Mouse (Mus musculus) lung, embryonic 15.5 days (tissue): ENCODE results near the gene Hepacam2. TPM values are rescaled to one million over a fixed set of nuclear protein-coding genes. Genes with fewer than 3 reads are reported as not detected.

ENCODE experiments used
- ATAC-seq: fragments of 200-750 bp; cut with Nextera tagmentation; 2 replicates; pipeline ENCODE4 v1.8.0; 2017; ENCODE audit warnings: moderate number of reproducible peaks, borderline replicate concordance; ENCODE audit not compliant: low FRiP score, low TSS enrichment; ENCODE audit errors: extremely low read depth
- H3K27ac ChIP-seq: fragments of 300-500 bp; sonication (generic); 2 replicates; pipeline ENCODE4 v1.5.1; 2015; ENCODE audit warnings: moderate library complexity, mild to moderate bottlenecking, inconsistent platforms
- H3K27me3 ChIP-seq: fragments of 300-500 bp; sonication (generic); 2 replicates; pipeline ENCODE4 v1.6.1; 2015; ENCODE audit warnings: inconsistent platforms
- H3K36me3 ChIP-seq: fragments of 300-500 bp; sonication (generic); 2 replicates; pipeline ENCODE4 v1.6.1; 2015; ENCODE audit warnings: inconsistent platforms
- H3K4me1 ChIP-seq: fragments of 300-500 bp; sonication (generic); 2 replicates; pipeline ENCODE4 v1.6.1; 2015; ENCODE audit warnings: inconsistent platforms
- H3K4me2 ChIP-seq: fragments of 300-500 bp; sonication (generic); 2 replicates; pipeline ENCODE4 v1.6.1; 2015; ENCODE audit warnings: inconsistent platforms, mild to moderate bottlenecking, moderate library complexity
- H3K4me3 ChIP-seq: fragments of 300-500 bp; sonication (generic); 2 replicates; pipeline ENCODE4 v1.5.1; 2015; ENCODE audit warnings: mild to moderate bottlenecking, inconsistent platforms
- H3K9ac ChIP-seq: fragments of 300-500 bp; sonication (generic); 2 replicates; pipeline ENCODE4 v1.6.1; 2015; ENCODE audit warnings: inconsistent platforms
- H3K9me3 ChIP-seq: fragments of 300-500 bp; sonication (generic); 2 replicates; pipeline ENCODE4 v1.6.1; 2016; ENCODE audit warnings: inconsistent platforms
- WGBS: fragments of 180-500 bp; shearing (Covaris S2); methylation state at CpG from one replicate; pipeline ENCODE4 v1.1.7; 2015; 5-methylcytosine and 5-hydroxymethylcytosine counted together
- polyA plus RNA-seq: library from polyadenylated mRNA; unstranded; fragments of >200 nt; fragmentation: Nextera tagmentation; extraction: Ambion mirVana; gene quantifications from 2 replicates; pipeline ENCODE4 v1.2.1, GENCODE M21; 2015

Hepacam2 gene
- polyA plus RNA-seq, 1 experiment from 2014 or later, result 0.51 TPM

- Histone ChIP-seq H3K4me2 (no peak overlapping the region), H3K27ac (no peak overlapping the region), H3K9ac (no peak overlapping the region), H3K4me1 (no peaks in the 10 kb centered on the region), H3K9me3 (no peaks in the 10 kb centered on the region), H3K4me3 (no peak overlapping the region), H3K27me3 (no peaks in the 10 kb centered on the region), H3K36me3 (no peaks in the 10 kb centered on the region)
- ATAC-seq, result no peak
- 86% methylated on average over 5 of the region's 5 CpGs for WGBS
Measured at GRCm38 (mm10) chr6:3505289-3505688, 7.2 kb upstream of the Hepacam2 start.

- WGBS, result 89% methylated on average over 3 of the region's 3 CpGs
- Histone ChIP-seq H3K4me3 (no peak overlapping the region), H3K9me3 (no peaks in the 10 kb centered on the region), H3K27me3 (no peaks in the 10 kb centered on the region), H3K4me1 (peaks cover 6% of the 10 kb centered on the region), H3K4me2 (no peak overlapping the region), H3K9ac (no peak overlapping the region), H3K27ac (no peak overlapping the region), H3K36me3 (no peaks in the 10 kb centered on the region)
- no peak for ATAC-seq
Measured at GRCm38 (mm10) chr6:3500286-3500685, 2.2 kb upstream of the Hepacam2 start.

- WGBS, result 4% methylated on average over 2 of the region's 2 CpGs
- no peak for ATAC-seq
Measured at GRCm38 (mm10) chr6:3496210-3496609, 1.9 kb downstream of the Hepacam2 start.

GRCm38 (mm10) chr6:3494285-3494684, 3.8 kb downstream of the Hepacam2 start:
- H3K36me3 ChIP-seq, result no peaks in the 10 kb centered on the region
- no peak for ATAC-seq
- H3K4me1 ChIP-seq, result peaks cover 2% of the 10 kb centered on the region; the same call in 1 of the 2 replicates
- WGBS, result 66% methylated on average over 5 of the region's 5 CpGs
- H3K27ac ChIP-seq, result no peak overlapping the region
- H3K4me2 ChIP-seq, result no peak overlapping the region
- no peak overlapping the region for H3K4me3 ChIP-seq
- no peak overlapping the region for H3K9ac ChIP-seq
- no peaks in the 10 kb centered on the region for H3K27me3 ChIP-seq
- H3K9me3 ChIP-seq, result no peaks in the 10 kb centered on the region

More at GRCm38 (mm10) chr6:3496210-3496609, 1.9 kb downstream of the Hepacam2 start:
- no peak overlapping the region for H3K4me2 ChIP-seq
- no peak overlapping the region for H3K4me3 ChIP-seq
- H3K9me3 ChIP-seq, result no peaks in the 10 kb centered on the region
- no peaks in the 10 kb centered on the region for H3K36me3 ChIP-seq
- H3K27ac ChIP-seq, result no peak overlapping the region
- H3K27me3 ChIP-seq, result no peaks in the 10 kb centered on the region
- H3K4me1 ChIP-seq, result peaks cover 6% of the 10 kb centered on the region
- H3K9ac ChIP-seq, result no peak overlapping the region

- H3K4me2 ChIP-seq, result no peak overlapping the region
- H3K27me3 ChIP-seq, result no peaks in the 10 kb centered on the region
- H3K27ac ChIP-seq, result no peak overlapping the region
- no peaks in the 10 kb centered on the region for H3K9me3 ChIP-seq
- no peaks in the 10 kb centered on the region for H3K4me1 ChIP-seq
- no peaks in the 10 kb centered on the region for H3K36me3 ChIP-seq
- no peak for ATAC-seq
- H3K4me3 ChIP-seq, result no peak overlapping the region
- whole genome bisulfite sequencing, result 75% methylated on average over 1 of the region's 1 CpGs
- no peak overlapping the region for H3K9ac ChIP-seq
Measured at GRCm38 (mm10) chr6:3487355-3487754, 10.7 kb downstream of the Hepacam2 start.

GRCm38 (mm10) chr6:3485133-3485532, 13.0 kb downstream of the Hepacam2 start:
- no peak overlapping the region for H3K9ac ChIP-seq
- no peak for ATAC-seq
- 64% methylated on average over 3 of the region's 3 CpGs for WGBS

GRCm38 (mm10) chr6:3481705-3482104, 16.4 kb downstream of the Hepacam2 start:
- H3K9ac ChIP-seq, result no peak overlapping the region
- no peaks in the 10 kb centered on the region for H3K36me3 ChIP-seq
- no peaks in the 10 kb centered on the region for H3K9me3 ChIP-seq
- ATAC-seq, result no peak
- 59% methylated on average over 3 of the region's 3 CpGs for WGBS
- H3K4me1 ChIP-seq, result no peaks in the 10 kb centered on the region
- no peaks in the 10 kb centered on the region for H3K27me3 ChIP-seq
- no peak overlapping the region for H3K4me2 ChIP-seq
- no peak overlapping the region for H3K4me3 ChIP-seq
- no peak overlapping the region for H3K27ac ChIP-seq

More at GRCm38 (mm10) chr6:3485133-3485532, 13.0 kb downstream of the Hepacam2 start:
- Histone ChIP-seq H3K9me3 (no peaks in the 10 kb centered on the region), H3K4me2 (no peak overlapping the region), H3K27ac (no peak overlapping the region), H3K36me3 (no peaks in the 10 kb centered on the region), H3K27me3 (no peaks in the 10 kb centered on the region), H3K4me1 (no peaks in the 10 kb centered on the region), H3K4me3 (no peak overlapping the region)

- no peak overlapping the region for H3K27ac ChIP-seq
- H3K4me2 ChIP-seq, result no peak overlapping the region
- H3K4me1 ChIP-seq, result no peaks in the 10 kb centered on the region
- no peaks in the 10 kb centered on the region for H3K36me3 ChIP-seq
- no peak overlapping the region for H3K4me3 ChIP-seq
- H3K9me3 ChIP-seq, result no peaks in the 10 kb centered on the region
- no peaks in the 10 kb centered on the region for H3K27me3 ChIP-seq
- H3K9ac ChIP-seq, result no peak overlapping the region
- WGBS, result 66% methylated on average over 5 of the region's 5 CpGs
- ATAC-seq, result no peak
Measured at GRCm38 (mm10) chr6:3479853-3480252, 18.2 kb downstream of the Hepacam2 start.

GRCm38 (mm10) chr6:3476299-3476698, 21.8 kb downstream of the Hepacam2 start:
- no peaks in the 10 kb centered on the region for H3K36me3 ChIP-seq
- H3K4me3 ChIP-seq, result no peak overlapping the region
- no peaks in the 10 kb centered on the region for H3K27me3 ChIP-seq
- H3K9ac ChIP-seq, result no peak overlapping the region
- H3K9me3 ChIP-seq, result no peaks in the 10 kb centered on the region
- WGBS, result 34% methylated on average over 2 of the region's 2 CpGs
- H3K27ac ChIP-seq, result no peak overlapping the region
- H3K4me2 ChIP-seq, result no peak overlapping the region
- no peaks in the 10 kb centered on the region for H3K4me1 ChIP-seq
- ATAC-seq, result no peak

GRCm38 (mm10) chr6:3470706-3471105, 27.4 kb downstream of the Hepacam2 start:
- Histone ChIP-seq H3K4me1 (no peaks in the 10 kb centered on the region), H3K36me3 (no peaks in the 10 kb centered on the region), H3K4me3 (no peak overlapping the region), H3K9me3 (no peaks in the 10 kb centered on the region), H3K27ac (no peak overlapping the region), H3K27me3 (no peaks in the 10 kb centered on the region), H3K4me2 (no peak overlapping the region), H3K9ac (no peak overlapping the region)
- WGBS, result 47% methylated on average over 2 of the region's 2 CpGs
- no peak for ATAC-seq

GRCm38 (mm10) chr6:3468627-3469026, 29.5 kb downstream of the Hepacam2 start:
- Histone ChIP-seq H3K4me1 (no peaks in the 10 kb centered on the region), H3K9ac (no peak overlapping the region), H3K9me3 (no peaks in the 10 kb centered on the region), H3K4me3 (no peak overlapping the region), H3K4me2 (no peak overlapping the region), H3K27ac (no peak overlapping the region), H3K36me3 (no peaks in the 10 kb centered on the region), H3K27me3 (no peaks in the 10 kb centered on the region)
- 39% methylated on average over 1 of the region's 1 CpGs for WGBS
- no peak for ATAC-seq

GRCm38 (mm10) chr6:3463594-3463993, 34.5 kb downstream of the Hepacam2 start:
- ATAC-seq, result no peak
- Histone ChIP-seq H3K4me3 (no peak overlapping the region), H3K9me3 (no peaks in the 10 kb centered on the region), H3K9ac (no peak overlapping the region), H3K27me3 (no peaks in the 10 kb centered on the region), H3K4me2 (no peak overlapping the region), H3K36me3 (no peaks in the 10 kb centered on the region), H3K27ac (no peak overlapping the region), H3K4me1 (no peaks in the 10 kb centered on the region)
- 68% methylated on average over 2 of the region's 2 CpGs for WGBS

GRCm38 (mm10) chr6:3463026-3463425, 35.1 kb downstream of the Hepacam2 start:
- ATAC-seq, result no peak
- WGBS, result 68% methylated on average over 6 of the region's 6 CpGs
- Histone ChIP-seq H3K9ac (no peak overlapping the region), H3K4me3 (no peak overlapping the region), H3K27ac (no peak overlapping the region), H3K4me1 (no peaks in the 10 kb centered on the region), H3K4me2 (no peak overlapping the region), H3K27me3 (no peaks in the 10 kb centered on the region), H3K9me3 (no peaks in the 10 kb centered on the region), H3K36me3 (no peaks in the 10 kb centered on the region)
